Comparison of ENCODE assay signal across 13 mouse cellular contexts in genomic region chr10:4028851-4029442, GRCm38 (mm10). TPM values are rescaled to one million over a fixed set of nuclear protein-coding genes. Genes with fewer than 3 reads are reported as not detected.
A peak's percentile ranks its signal among the peaks of the same experiment; 100 is the strongest.
DNase-seq lines count a peak whose midpoint lies in the region; ATAC-seq lines count a peak whose summit lies in the region.
"Had no signal": no experiment of that assay in that cellular context is flagged by ENCODE, and none has a peak within 500 bp of the region (broad histone marks: within the 10 kb centered on the region; RNA-seq: fewer than 3 reads in every experiment).

No protein-coding gene starts in this region.

- H3K4me1 ChIP-seq in stomach, embryonic 16.5 days (ENCODE audit: control insufficient read depth, insufficient read depth, low read length) = peaks cover 12% of the 10 kb centered on the region; the same call in 1 of the 2 replicates
- no peaks in the 10 kb centered on the region for H3K4me1 ChIP-seq in midbrain, embryonic 14.5 days (ENCODE audit: control insufficient read depth, insufficient read depth, low read length)
- H3K4me1 ChIP-seq: liver, embryonic 15.5 days had no signal

- peak; percentile 89 for ATAC-seq in stomach, embryonic 16.5 days (ENCODE audit: insufficient read depth, low FRiP score)
- no peak for ATAC-seq in midbrain, embryonic 14.5 days (ENCODE audit: low FRiP score, low TSS enrichment)
- ATAC-seq in activated CD4-positive, CD25-positive, alpha-beta regulatory T cell, adult 4 months = no peak

- no peaks in the 10 kb centered on the region for H3K27me3 ChIP-seq in stomach, embryonic 16.5 days (ENCODE audit: control insufficient read depth, insufficient read depth, low read length)
- H3K27me3 ChIP-seq in midbrain, embryonic 14.5 days (ENCODE audit: control insufficient read depth, insufficient read depth, low read length) = no peaks in the 10 kb centered on the region
- H3K27me3 ChIP-seq: liver, embryonic 15.5 days had no signal

- no peak overlapping the region for H3K4me3 ChIP-seq in stomach, embryonic 16.5 days (replicated peaks; ENCODE audit: low read length)
- H3K4me3 ChIP-seq in midbrain, embryonic 14.5 days (replicated peaks; ENCODE audit: low read depth, low read length) = no peak overlapping the region
- H3K4me3 ChIP-seq: erythroblast, embryonic 14.5 days; liver, embryonic 15.5 days had no signal

- peak overlapping the region; percentile 61 for H3K27ac ChIP-seq in stomach, embryonic 16.5 days (ENCODE audit: low read length)
- no peak overlapping the region for H3K27ac ChIP-seq in midbrain, embryonic 14.5 days (replicated peaks; ENCODE audit: low read depth, low read length)
- H3K27ac ChIP-seq: liver, embryonic 15.5 days had no signal

- no peak overlapping the region for H3K4me2 ChIP-seq in stomach, embryonic 16.5 days (ENCODE audit: low read depth, low read length)
- no peak overlapping the region for H3K4me2 ChIP-seq in midbrain, embryonic 14.5 days (ENCODE audit: low read length)
- H3K4me2 ChIP-seq: liver, embryonic 15.5 days had no signal

- 39% methylated on average over 15 of the region's 15 CpGs for WGBS in stomach, embryonic 16.5 days
- WGBS in midbrain, embryonic 14.5 days = 95% methylated on average over 15 of the region's 15 CpGs

- peak; percentile 22 for DNase-seq in ovary, postnatal 36 days (ENCODE audit: low spot score)
- DNase-seq in ovary, adult 18-20 months (ENCODE audit: low spot score) = no peak
- DNase-seq in heart, adult 8-10 months (ENCODE audit: low spot score) = peak; percentile 42
- DNase-seq in lung, adult 18-20 months = peak; percentile 52 to 66
- DNase-seq in midbrain, embryonic 14.5 days = no peak
- DNase-seq in cerebellum, adult 8-10 months = no peak
- DNase-seq: kidney, adult 18-20 months; right cerebral cortex, postnatal 14 days; thymus, adult 18-20 months had no signal

- H3K36me3 ChIP-seq in stomach, embryonic 16.5 days (ENCODE audit: control insufficient read depth, insufficient read depth, low read length) = no peaks in the 10 kb centered on the region
- H3K36me3 ChIP-seq in midbrain, embryonic 14.5 days (ENCODE audit: control insufficient read depth, insufficient read depth, low read length) = no peaks in the 10 kb centered on the region; the same call in 1 of the 2 replicates

- no peaks in the 10 kb centered on the region for H3K9me3 ChIP-seq in stomach, embryonic 16.5 days (replicated peaks; ENCODE audit: control insufficient read depth, low read length)
- H3K9me3 ChIP-seq in midbrain, embryonic 14.5 days (ENCODE audit: control insufficient read depth, low read length) = no peaks in the 10 kb centered on the region
- H3K9me3 ChIP-seq: liver, embryonic 15.5 days had no signal

- no peak overlapping the region for H3K9ac ChIP-seq in stomach, embryonic 16.5 days (ENCODE audit: low read length)
- no peak overlapping the region for H3K9ac ChIP-seq in midbrain, embryonic 14.5 days (replicated peaks; ENCODE audit: low read length)
- H3K9ac ChIP-seq: liver, embryonic 15.5 days had no signal

RNA-seq across cellular contexts. Expression of gene Mthfd1l, which starts 56.0 kb away (rescaled TPM):
- total RNA-seq in heart, adult 8-10 months (2022) = 1 to 10 TPM in 2 of 4 experiments, under 1 TPM in 2; 0.72 to 1.9 (median 1.2) TPM
- polyA plus RNA-seq in stomach, embryonic 16.5 days (2015; fragmentation: Nextera tagmentation; extraction: Ambion mirVana) = 14.0 and 14.8 TPM in 2 replicates
- polyA plus RNA-seq in midbrain, embryonic 14.5 days (2014; fragmentation: Nextera tagmentation; extraction: Ambion mirVana) = 3.7 and 6.4 TPM in 2 replicates
- 10 to 100 TPM; 12.7 to 15.4 TPM for polyA plus RNA-seq in activated CD4-positive, CD25-positive, alpha-beta regulatory T cell, adult 4 months (2017; shearing (Covaris generic))

Comparison
In these comparisons a context has a peak if more than half of its experiments do, and no peak if none do; other contexts are left out.
1. DNase-seq: peak in ovary, postnatal 36 days (single experiment), heart, adult 8-10 months (single experiment) and lung, adult 18-20 months (2 of 2); none in ovary, adult 18-20 months (single experiment), midbrain, embryonic 14.5 days (single experiment) and cerebellum, adult 8-10 months (single experiment).